Mouse (Mus musculus) embryonic stem cell, embryonic (primary cell): ENCODE results near the gene Nmrk1.

Experiments
- CTCF ChIA-PET, 4 experiments: fragments of 300-600 bp in 2 of 4; fragments of 350-600 bp in 2 of 4; sonication (Branson Sonifier 250); formaldehyde crosslinking; loops; one replicate each; lab custom pipeline; 2022; ENCODE audit warnings: inconsistent platforms in 2 of 4; lab: Charles Lee
- POLR2A ChIA-PET, 4 experiments: fragments of 300-600 bp in 2 of 4; fragments of 350-600 bp in 2 of 4; sonication (Branson Sonifier 250); formaldehyde crosslinking; loops; one replicate each; lab custom pipeline; 2022; ENCODE audit warnings: antibody characterized with exemption in 4 of 4, inconsistent platforms in 1 of 4; lab: Charles Lee

Gene Nmrk1

DNA sequence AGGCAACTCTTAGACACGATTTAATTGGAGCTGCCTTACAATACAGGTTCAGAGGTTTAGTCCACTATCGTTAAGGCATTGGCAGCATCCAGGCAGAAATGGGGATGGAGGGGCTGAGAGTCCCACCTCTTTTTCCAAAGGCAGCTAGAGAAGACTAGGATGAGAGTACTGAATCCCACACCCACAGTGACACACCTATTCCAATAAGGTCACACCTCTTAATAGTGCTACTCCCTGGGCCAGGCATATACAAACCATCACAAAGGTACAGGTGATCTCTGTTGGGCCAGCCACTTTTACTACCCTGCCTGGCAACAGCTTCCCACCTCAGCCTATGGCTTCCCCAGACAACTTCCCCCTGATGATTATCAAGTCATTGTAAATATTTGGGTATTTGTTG, 61.0 kb downstream of the Nmrk1 start:
- POLR2A ChIA-PET: interaction anchor here in 2 of 4 experiments (0.9 to 2.8 kb wide), 14 partner anchors 9 to 84 kb away, joined by 3 to 16 read pairs (median 6); partner anchors contain the start of genes Carnmt1 (in 2 of the 2) and D030056L22Rik (in 1 of the 2)
- CTCF ChIA-PET: interaction anchor here in 1 of 4 experiments (1.6 kb wide), 1 partner anchor 53 kb away, joined by 4 read pairs; no protein-coding TSS in a partner anchor

DNA sequence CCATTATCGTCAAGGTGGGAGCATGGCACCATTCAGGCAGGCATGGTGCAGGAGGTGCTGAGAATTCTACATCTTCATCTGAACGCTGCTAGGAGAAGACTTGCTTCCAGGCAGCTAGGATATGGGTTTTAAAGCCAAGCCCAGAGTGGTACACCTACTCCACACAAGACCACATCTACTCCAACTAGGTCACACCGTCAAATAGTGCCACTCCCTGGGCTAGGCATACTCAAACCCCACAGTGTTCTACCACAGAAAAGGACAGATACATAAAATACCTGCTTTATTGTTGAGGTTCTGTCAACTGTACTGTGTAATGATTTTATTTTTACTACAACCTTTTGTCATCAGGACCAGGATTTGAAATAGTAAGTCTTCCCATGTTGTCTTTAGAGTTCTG, 63.4 kb downstream of the Nmrk1 start:
- ChIA-PET POLR2A (interaction anchor here in 1 of 4 experiments (1.0 to 3.8 kb wide), 7 partner anchors 8 to 40 kb away, joined by 3 to 22 read pairs (median 5); partner anchors contain the start of gene D030056L22Rik), CTCF (no interaction called here)

DNA sequence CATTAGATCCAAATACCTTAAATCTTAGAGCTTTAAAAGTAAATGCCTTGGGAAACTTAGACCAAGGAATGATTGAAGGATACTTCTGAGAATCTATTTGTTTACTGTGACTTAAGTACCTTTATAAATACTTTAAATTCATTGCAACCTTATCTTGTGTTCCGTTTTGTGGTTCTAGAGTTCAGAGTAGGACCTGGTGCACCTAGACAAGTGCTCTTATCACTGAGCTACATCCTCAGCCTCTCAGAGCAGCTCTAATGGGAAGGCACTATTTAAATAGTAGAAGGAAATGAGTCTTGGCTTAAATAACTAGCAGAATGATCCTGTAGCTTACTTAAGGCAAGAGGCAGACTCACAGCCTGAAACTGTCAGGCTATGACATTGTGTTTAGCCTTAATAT, 63.8 kb downstream of the Nmrk1 start:
- CTCF ChIA-PET: no interaction called here
- POLR2A ChIA-PET: interaction anchor here in 1 of 4 experiments (1.0 to 3.8 kb wide), 7 partner anchors 9 to 41 kb away, joined by 3 to 22 read pairs (median 5); partner anchors contain the start of gene D030056L22Rik
